Mouse (Mus musculus) liver, embryonic 13.5 days (tissue): Measurements from ENCODE around the gene Ift46. TPM values are rescaled to one million over a fixed set of nuclear protein-coding genes. Genes with fewer than 3 reads are reported as not detected.

Experiments used
- ATAC-seq: fragments of 200-750 bp; cut with Nextera tagmentation; 2 replicates; pipeline ENCODE4 v1.8.0; 2017; ENCODE audit warnings: low read depth, mild to moderate bottlenecking, moderate number of reproducible peaks, moderate library complexity
- DNase-seq: peaks from one replicate; pipeline ENCODE4 v3.0.0; 2022
- H3K27ac ChIP-seq: fragments of 300-500 bp; sonication (generic); 2 replicates; pipeline ENCODE4 v1.5.1; 2015; ENCODE audit warnings: moderate library complexity, mild to moderate bottlenecking, inconsistent platforms
- H3K27me3 ChIP-seq: fragments of 300-500 bp; sonication (generic); 2 replicates; pipeline ENCODE4 v1.6.1; 2015; ENCODE audit warnings: mild to moderate bottlenecking, inconsistent platforms
- H3K36me3 ChIP-seq: fragments of 300-500 bp; sonication (generic); 2 replicates; pipeline ENCODE4 v1.6.1; 2015; ENCODE audit warnings: mild to moderate bottlenecking, inconsistent platforms
- H3K4me1 ChIP-seq: fragments of 300-500 bp; sonication (generic); replicated peaks from 2 replicates; pipeline ENCODE4 v1.6.1; 2015; ENCODE audit warnings: inconsistent platforms
- H3K4me2 ChIP-seq: fragments of 300-500 bp; sonication (generic); 2 replicates; pipeline ENCODE4 v1.6.1; 2015; ENCODE audit warnings: inconsistent platforms, mild to moderate bottlenecking, moderate library complexity
- H3K4me3 ChIP-seq: fragments of 300-500 bp; sonication (generic); replicated peaks from 2 replicates; pipeline ENCODE4 v1.5.1; 2015; ENCODE audit warnings: mild to moderate bottlenecking, inconsistent platforms
- H3K9ac ChIP-seq: fragments of 300-500 bp; sonication (generic); 2 replicates; pipeline ENCODE4 v1.6.1; 2015; ENCODE audit warnings: mild to moderate bottlenecking, inconsistent platforms
- H3K9me3 ChIP-seq: fragments of 300-500 bp; sonication (generic); replicated peaks from 2 replicates; pipeline ENCODE4 v1.6.1; 2016; ENCODE audit warnings: inconsistent platforms
- WGBS: fragments of 180-500 bp; shearing (Covaris S2); methylation state at CpG from one replicate; pipeline ENCODE4 v1.1.7; 2015; ENCODE audit not compliant: insufficient replicate concordance; 5-methylcytosine and 5-hydroxymethylcytosine counted together
- polyA plus RNA-seq: library from polyadenylated mRNA; unstranded; fragments of >200 nt; fragmentation: Nextera tagmentation; extraction: Ambion mirVana; gene quantifications from 2 replicates; pipeline ENCODE4 v1.2.1, GENCODE M21; 2015

Ift46 gene
- polyA plus RNA-seq, 1 experiment from 2014 or later = 21.7 TPM

- 63% methylated on average over 2 of the region's 2 CpGs for WGBS
- Histone ChIP-seq H3K27me3 (peaks cover 15% of the 10 kb centered on the region), H3K36me3 (no peaks in the 10 kb centered on the region), H3K4me1 (peaks cover 29% of the 10 kb centered on the region), H3K4me3 (no peak overlapping the region), H3K9ac (no peak overlapping the region), H3K9me3 (no peaks in the 10 kb centered on the region), H3K4me2 (no peak overlapping the region), H3K27ac (no peak overlapping the region)
- no peak for ATAC-seq
- DNase-seq = no peak
These were observed 43.0 kb upstream of the Ift46 start for GRCm38 (mm10) chr9:44724665-44725064.

DNA sequence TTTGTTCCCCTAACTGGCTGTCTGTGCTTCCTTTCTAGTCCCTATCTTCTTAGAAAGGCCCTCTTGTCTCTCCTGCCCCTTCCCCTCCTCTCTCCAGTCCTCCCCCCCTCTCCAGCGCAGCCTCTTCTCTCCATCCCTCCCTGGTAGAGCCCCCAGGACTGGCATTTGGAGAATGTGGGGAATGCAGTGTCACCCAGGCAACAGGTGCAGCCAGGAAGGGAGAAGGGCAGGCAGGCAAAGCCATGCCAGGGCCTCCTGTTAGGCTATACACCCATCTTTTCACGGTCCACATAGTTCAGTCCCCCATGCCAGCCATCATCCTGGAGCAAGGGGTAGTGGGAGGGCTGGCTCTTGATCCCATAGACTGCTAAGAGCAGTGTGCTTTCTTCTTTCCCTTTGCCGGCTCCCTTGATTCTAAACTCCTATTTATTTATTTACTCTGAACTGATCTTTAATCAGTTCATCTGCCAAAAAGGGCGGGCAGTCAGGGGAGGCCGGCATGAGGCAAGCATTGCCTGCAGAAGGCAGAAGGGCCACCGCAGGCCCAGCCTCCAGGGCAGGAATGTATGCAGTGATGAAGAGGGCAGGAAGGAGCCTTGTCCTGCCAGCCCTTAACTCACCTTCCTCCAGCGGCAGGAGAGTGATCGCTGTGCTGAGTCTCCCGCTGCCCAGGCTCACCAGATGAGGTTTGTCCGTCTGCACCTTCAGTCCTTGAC is 41.1 kb upstream of the Ift46 start:
- Histone ChIP-seq H3K9me3 (no peaks in the 10 kb centered on the region), H3K9ac (no peak overlapping the region), H3K36me3 (no peaks in the 10 kb centered on the region), H3K27ac (no peak overlapping the region), H3K4me1 (peaks cover 12% of the 10 kb centered on the region), H3K4me2 (no peak overlapping the region), H3K27me3 (peaks cover 9% of the 10 kb centered on the region), H3K4me3 (no peak overlapping the region)
- DNase-seq (no peak), ATAC-seq (no peak)
- WGBS = 52% methylated on average over 10 of the region's 10 CpGs

GRCm38 (mm10) chr9:44727441-44727840 is 40.3 kb upstream of the Ift46 start:
- no peak for ATAC-seq
- WGBS = 58% methylated on average over 5 of the region's 5 CpGs
- no peak overlapping the region for H3K9ac ChIP-seq
- no peak overlapping the region for H3K4me2 ChIP-seq
- no peak for DNase-seq
- no peaks in the 10 kb centered on the region for H3K36me3 ChIP-seq
- no peak overlapping the region for H3K4me3 ChIP-seq
- no peaks in the 10 kb centered on the region for H3K9me3 ChIP-seq
- peaks cover 7% of the 10 kb centered on the region for H3K27me3 ChIP-seq
- H3K4me1 ChIP-seq = peaks cover 14% of the 10 kb centered on the region
- no peak overlapping the region for H3K27ac ChIP-seq

DNA sequence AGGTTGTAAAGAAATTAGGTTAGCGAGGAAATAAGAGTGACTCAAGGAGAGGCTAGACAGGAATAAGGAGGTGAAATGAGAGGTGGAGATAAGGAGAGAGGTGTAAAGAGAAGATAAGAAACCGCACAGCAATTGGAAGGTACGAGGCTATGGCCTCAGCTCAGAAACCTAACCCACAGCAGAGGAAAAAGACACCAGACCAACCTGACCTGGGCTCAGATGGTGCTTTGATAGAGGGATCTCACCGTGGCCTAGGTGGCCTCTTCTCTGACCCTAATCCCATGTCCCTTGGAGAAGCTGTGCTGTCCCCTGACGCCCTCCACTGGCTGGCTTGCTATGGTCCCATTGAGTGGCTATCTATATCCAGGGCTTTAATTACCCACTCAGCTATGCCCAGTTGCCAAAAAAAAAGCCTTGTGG is 35.6 kb upstream of the Ift46 start:
- no peaks in the 10 kb centered on the region for H3K36me3 ChIP-seq
- peak; percentile 39; the same call in 1 of the 2 replicates for ATAC-seq
- no peaks in the 10 kb centered on the region for H3K9me3 ChIP-seq
- H3K27ac ChIP-seq = no peak overlapping the region
- peaks cover 50% of the 10 kb centered on the region for H3K27me3 ChIP-seq
- peaks cover 39% of the 10 kb centered on the region for H3K4me1 ChIP-seq
- H3K4me3 ChIP-seq = no peak overlapping the region
- no peak for DNase-seq
- no peak overlapping the region for H3K4me2 ChIP-seq
- no peak overlapping the region for H3K9ac ChIP-seq
- 19% methylated on average over 5 of the region's 5 CpGs for WGBS

DNA sequence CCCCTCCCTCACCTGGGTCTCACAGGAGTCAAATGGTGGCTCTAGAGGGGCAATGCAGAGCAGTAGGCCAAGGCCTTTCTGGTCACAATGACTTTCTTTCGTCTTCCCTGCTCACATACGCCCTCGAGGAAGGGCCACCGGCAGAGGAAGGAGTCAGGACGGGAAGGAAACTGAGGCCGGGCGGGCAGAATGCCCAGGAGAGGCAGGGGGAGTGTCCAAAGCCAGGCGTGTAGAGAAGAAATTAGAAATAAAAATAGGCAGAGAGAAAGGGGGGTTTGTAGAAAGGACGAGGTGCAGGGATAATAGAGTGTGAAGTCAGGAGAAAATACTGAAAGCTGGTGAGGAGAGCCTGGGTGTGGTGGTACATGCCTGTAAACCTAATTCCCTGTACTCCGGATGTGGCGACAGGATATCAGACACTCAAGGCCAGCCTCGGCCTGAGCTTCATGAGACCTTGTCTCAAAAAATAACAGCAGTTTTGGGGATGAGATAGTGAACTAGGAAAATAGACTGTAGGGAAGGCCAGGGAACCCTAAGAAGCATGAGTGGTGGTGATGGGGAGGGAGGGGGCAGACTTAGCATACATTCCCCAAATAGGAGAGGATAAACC is 34.7 kb upstream of the Ift46 start:
- Histone ChIP-seq H3K4me2 (peak overlapping the region; percentile 83), H3K27ac (no peak overlapping the region), H3K27me3 (peaks cover 59% of the 10 kb centered on the region), H3K9ac (0 out of 2 replicates have a peak overlapping the region, but pooled peaks have one; percentile 55), H3K36me3 (no peaks in the 10 kb centered on the region), H3K9me3 (no peaks in the 10 kb centered on the region), H3K4me1 (peaks cover 39% of the 10 kb centered on the region), H3K4me3 (peak overlapping the region; percentile 60)
- 30% methylated on average over 12 of the region's 12 CpGs for WGBS
- DNase-seq = no peak
- ATAC-seq = no peak

GRCm38 (mm10) chr9:44733671-44734523 is 33.8 kb upstream of the Ift46 start:
- Histone ChIP-seq H3K27ac (no peak overlapping the region), H3K4me1 (peaks cover 39% of the 10 kb centered on the region), H3K4me3 (peak overlapping the region; percentile 60), H3K4me2 (peak overlapping the region; percentile 83), H3K36me3 (no peaks in the 10 kb centered on the region), H3K9ac (peak overlapping the region; percentile 55), H3K27me3 (peaks cover 56% of the 10 kb centered on the region), H3K9me3 (no peaks in the 10 kb centered on the region)
- ATAC-seq (no peak), DNase-seq (no peak)
- WGBS = under 1% methylated on average over 79 of the region's 79 CpGs

GRCm38 (mm10) chr9:44734524-44735494 is 32.9 kb upstream of the Ift46 start, which contains the start of gene Phldb1:
TSS of gene Phldb1 (minus strand) at chr9:44735198.
- Histone ChIP-seq H3K9me3 (no peaks in the 10 kb centered on the region), H3K27me3 (peaks cover 56% of the 10 kb centered on the region), H3K9ac (peak within 1 kb of the TSS; percentile 55), H3K27ac (no peak within 1 kb of the TSS), H3K4me2 (peak within 1 kb of the TSS; percentile 83), H3K4me3 (peak within 1 kb of the TSS; percentile 60), H3K36me3 (no peaks in the 10 kb centered on the region), H3K4me1 (peaks cover 39% of the 10 kb centered on the region)
- peak; percentile 52 for ATAC-seq
- no peak for DNase-seq
- WGBS = 4% methylated on average over 47 of the region's 47 CpGs

DNA sequence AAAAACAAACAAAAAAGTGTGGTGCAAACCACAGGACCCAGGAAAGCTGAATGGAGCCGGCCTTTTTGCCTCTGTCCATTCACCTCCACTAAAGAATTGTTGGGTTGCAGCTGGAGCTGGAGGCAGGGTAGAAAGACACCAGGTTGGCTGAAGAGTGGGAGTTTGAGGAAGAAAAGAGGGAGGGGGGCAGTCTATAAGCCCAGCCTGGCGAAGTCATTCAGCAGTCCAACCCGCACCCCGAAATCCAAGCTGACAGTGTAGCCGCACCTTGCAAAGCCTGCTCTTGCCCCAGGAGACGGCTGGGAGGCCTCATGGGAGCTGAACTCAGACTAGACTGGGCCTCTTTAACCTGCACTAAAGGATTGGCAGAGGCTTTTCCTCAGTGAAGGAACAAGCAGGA is 31.8 kb upstream of the Ift46 start:
- no peak overlapping the region for H3K4me2 ChIP-seq
- H3K4me3 ChIP-seq = no peak overlapping the region
- H3K27ac ChIP-seq = no peak overlapping the region
- DNase-seq (no peak), ATAC-seq (no peak)
- H3K9ac ChIP-seq = no peak overlapping the region
- peaks cover 56% of the 10 kb centered on the region for H3K27me3 ChIP-seq
- no peaks in the 10 kb centered on the region for H3K36me3 ChIP-seq
- 69% methylated on average over 6 of the region's 6 CpGs for WGBS
- peaks cover 39% of the 10 kb centered on the region for H3K4me1 ChIP-seq
- no peaks in the 10 kb centered on the region for H3K9me3 ChIP-seq

- H3K9ac ChIP-seq = no peak overlapping the region
- H3K27me3 ChIP-seq = peaks cover 56% of the 10 kb centered on the region
- peaks cover 39% of the 10 kb centered on the region for H3K4me1 ChIP-seq
- DNase-seq = no peak
- no peak overlapping the region for H3K4me3 ChIP-seq
- no peak overlapping the region for H3K4me2 ChIP-seq
- no peaks in the 10 kb centered on the region for H3K9me3 ChIP-seq
- ATAC-seq = no peak
- 50% methylated on average over 2 of the region's 2 CpGs for WGBS
- H3K27ac ChIP-seq = no peak overlapping the region
- no peaks in the 10 kb centered on the region for H3K36me3 ChIP-seq
These were observed 31.4 kb upstream of the Ift46 start for GRCm38 (mm10) chr9:44736301-44736700.

- Histone ChIP-seq H3K4me2 (no peak overlapping the region), H3K27ac (no peak overlapping the region), H3K36me3 (peaks cover 6% of the 10 kb centered on the region), H3K4me1 (peaks cover 31% of the 10 kb centered on the region), H3K27me3 (peaks cover 52% of the 10 kb centered on the region), H3K4me3 (no peak overlapping the region), H3K9ac (no peak overlapping the region), H3K9me3 (no peaks in the 10 kb centered on the region)
- ATAC-seq (no peak), DNase-seq (no peak)
- 36% methylated on average over 8 of the region's 8 CpGs for WGBS
These were observed 30.3 kb upstream of the Ift46 start for GRCm38 (mm10) chr9:44737240-44737949.
